Mouse (Mus musculus): ENCODE measurements at regions not wholly inside any gene's neighbourhood (a gene's known extent, or its start where the extent isn't known, plus 50 kb on each side); places are given as distances from the start of the nearest gene placed in this dataset.

DNA sequence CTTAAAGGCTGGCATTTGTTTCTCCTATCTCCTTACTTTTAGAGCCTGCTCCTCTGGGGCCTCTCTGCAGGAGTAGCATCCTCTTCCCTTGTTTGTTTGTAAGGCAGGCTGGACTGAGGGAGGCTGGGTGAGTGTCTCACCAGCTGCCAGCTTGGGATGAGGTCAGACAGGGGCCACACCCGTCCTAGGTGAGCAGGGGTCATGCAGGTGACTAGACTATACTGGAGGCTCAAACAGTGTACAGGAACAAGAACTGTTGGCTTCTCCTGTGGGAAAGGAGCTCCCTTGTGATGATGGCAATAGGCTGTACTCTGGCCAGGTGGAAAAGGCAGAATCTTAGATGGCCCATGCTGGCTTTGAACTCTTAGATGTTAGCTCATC is 230.4 kb downstream of the Bcl11a start:
- TF ChIP-seq CTCF (conservative IDR thresholded peaks at IDR 0.05; ENCODE audit: low read length): no peak
- no peak for TF ChIP-seq NANOG (IDR thresholded peaks at IDR 0.05; ENCODE audit: borderline replicate concordance, low read length)

Measured in E14TG2a.4 (cell line).